ENCODE assay signal across 7 mouse cellular contexts in the genomic region with DNA sequence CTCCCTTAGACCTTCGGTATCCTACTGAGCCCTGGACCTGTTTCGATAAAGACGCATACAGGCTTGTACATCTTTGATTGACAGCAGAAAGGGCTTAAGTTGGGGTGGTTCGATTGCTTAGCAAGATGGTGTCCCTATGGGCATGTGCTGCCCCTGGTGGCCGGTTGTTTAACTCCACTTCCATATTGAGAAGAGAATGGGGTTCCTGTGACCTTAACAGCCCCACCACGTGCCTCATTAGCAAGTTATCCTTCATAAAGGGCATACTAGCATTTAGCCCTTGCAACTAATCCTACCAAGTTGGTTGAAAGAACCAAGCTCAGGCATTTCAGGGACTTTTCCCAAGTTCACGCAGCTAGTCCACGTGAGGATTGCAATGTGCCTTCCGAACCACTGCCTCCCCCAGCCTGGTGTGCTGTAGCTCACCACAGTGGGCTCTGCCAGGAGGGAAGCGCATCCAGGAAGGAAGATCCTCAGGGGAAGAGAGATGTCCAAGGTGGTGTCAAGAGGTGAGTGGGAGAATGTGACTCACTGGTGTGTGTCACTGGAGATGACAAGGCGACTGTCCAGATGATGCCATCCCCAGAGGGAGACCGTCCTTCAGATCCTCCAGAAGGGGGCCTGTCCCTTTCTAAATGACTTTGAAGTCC.
DNase-seq lines count a peak whose midpoint lies in the region; ATAC-seq and TF ChIP-seq lines count a peak whose summit lies in the region.

No protein-coding gene starts in this region.

- H3K4me3 ChIP-seq in ES-Bruce4 (ENCODE audit: low read depth, low read length) = peak overlapping the region; percentile 17; the same call in 1 of the 2 replicates
- no peak overlapping the region for H3K4me3 ChIP-seq in cortical plate, adult 2 months (ENCODE audit: insufficient read depth, low read length)
- H3K4me3 ChIP-seq in heart, embryonic 11.5 days (ENCODE audit: low read depth, low read length) = no peak overlapping the region

- no peak for TF ChIP-seq EP300 in ES-Bruce4 (IDR thresholded peaks at IDR 0.05; ENCODE audit: insufficient read depth, low read depth, low read length)

- no peak for TF ChIP-seq POLR2A in ES-Bruce4 (IDR thresholded peaks at IDR 0.05; ENCODE audit: insufficient read depth, low read length)
- TF ChIP-seq POLR2A in cortical plate, adult 2 months (IDR thresholded peaks at IDR 0.05; ENCODE audit: extremely low read depth, insufficient read depth, low read length) = no peak

- TF ChIP-seq CTCF in ES-Bruce4 (IDR thresholded peaks at IDR 0.05; ENCODE audit: low read depth, low read length) = peak; percentile 58
- TF ChIP-seq CTCF in cortical plate, adult 2 months (IDR thresholded peaks at IDR 0.05; ENCODE audit: extremely low read depth, insufficient read depth, low read length) = peak; percentile 50; the same call in 1 of the 2 replicates

- 72% methylated on average over 12 of the region's 12 CpGs for WGBS in heart, embryonic 11.5 days (ENCODE audit: insufficient replicate concordance)

- no peaks in the 10 kb centered on the region for H3K4me1 ChIP-seq in ES-Bruce4 (ENCODE audit: control insufficient read depth, insufficient read depth, low read length)
- peaks cover 6% of the 10 kb centered on the region for H3K4me1 ChIP-seq in cortical plate, adult 2 months (ENCODE audit: control insufficient read depth, insufficient read depth, low read length)
- H3K4me1 ChIP-seq in heart, embryonic 11.5 days (ENCODE audit: control insufficient read depth, insufficient read depth, low read length) = peaks cover 12% of the 10 kb centered on the region; the same call in 1 of the 2 replicates

- peak; percentile 76 to 81 for DNase-seq in kidney, postnatal 25 days
- peak; percentile 63 for DNase-seq in thymus, postnatal 14 days

- peak overlapping the region; percentile 11; the same call in 1 of the 2 replicates for H3K4me2 ChIP-seq in heart, embryonic 11.5 days

- H3K9me3 ChIP-seq in ES-Bruce4 (replicated peaks; ENCODE audit: control insufficient read depth, insufficient read depth, low read length, poor library complexity, severe bottlenecking) = no peaks in the 10 kb centered on the region
- no peaks in the 10 kb centered on the region for H3K9me3 ChIP-seq in heart, embryonic 11.5 days (replicated peaks; ENCODE audit: control insufficient read depth, low read length)

- peak; percentile 65 for ATAC-seq in activated CD4-positive, CD25-positive, alpha-beta regulatory T cell, adult 4 months
- ATAC-seq in heart, embryonic 11.5 days (replicated peaks; ENCODE audit: insufficient number of reproducible peaks, low FRiP score, low TSS enrichment) = peak; percentile 19; the same call in 1 of the 2 replicates
- peak; percentile 91 for ATAC-seq in megakaryocyte-erythroid progenitor cell, adult 5-6 weeks (replicated peaks; ENCODE audit: low FRiP score, low TSS enrichment, poor library complexity, severe bottlenecking)

- no peak overlapping the region for H3K9ac ChIP-seq in ES-Bruce4 (ENCODE audit: low read depth, poor library complexity, severe bottlenecking)
- H3K9ac ChIP-seq in heart, embryonic 11.5 days (ENCODE audit: low read depth, low read length) = 0 out of 2 replicates have a peak overlapping the region, but pooled peaks have one; percentile 35

- H3K27me3 ChIP-seq in ES-Bruce4 (ENCODE audit: control insufficient read depth, insufficient read depth, low read length, poor library complexity, severe bottlenecking) = no peaks in the 10 kb centered on the region
- H3K27me3 ChIP-seq in heart, embryonic 11.5 days (ENCODE audit: control insufficient read depth, insufficient read depth, low read length) = no peaks in the 10 kb centered on the region

- no peak overlapping the region for H3K27ac ChIP-seq in ES-Bruce4 (ENCODE audit: insufficient read depth, low read length)
- H3K27ac ChIP-seq in cortical plate, adult 2 months (ENCODE audit: insufficient read depth, low read length) = 0 out of 2 replicates have a peak overlapping the region, but pooled peaks have one; percentile 47
- peak overlapping the region; percentile 60 for H3K27ac ChIP-seq in heart, embryonic 11.5 days (ENCODE audit: low read depth, low read length)

- H3K36me3 ChIP-seq in ES-Bruce4 (ENCODE audit: control insufficient read depth, insufficient read depth, low read length, poor library complexity, severe bottlenecking) = no peaks in the 10 kb centered on the region
- no peaks in the 10 kb centered on the region for H3K36me3 ChIP-seq in heart, embryonic 11.5 days (ENCODE audit: control insufficient read depth, insufficient read depth, low read length)

Comparison
In these comparisons a context has a peak if more than half of its experiments do, and no peak if none do; other contexts are left out.
1. ATAC-seq: peak in every context shown above with its lines; median percentile 91 in megakaryocyte-erythroid progenitor cell, adult 5-6 weeks; 65 in activated CD4-positive, CD25-positive, alpha-beta regulatory T cell, adult 4 months; 19 in heart, embryonic 11.5 days.